12 mouse cellular contexts compared by ENCODE assay signal in the genomic region with DNA sequence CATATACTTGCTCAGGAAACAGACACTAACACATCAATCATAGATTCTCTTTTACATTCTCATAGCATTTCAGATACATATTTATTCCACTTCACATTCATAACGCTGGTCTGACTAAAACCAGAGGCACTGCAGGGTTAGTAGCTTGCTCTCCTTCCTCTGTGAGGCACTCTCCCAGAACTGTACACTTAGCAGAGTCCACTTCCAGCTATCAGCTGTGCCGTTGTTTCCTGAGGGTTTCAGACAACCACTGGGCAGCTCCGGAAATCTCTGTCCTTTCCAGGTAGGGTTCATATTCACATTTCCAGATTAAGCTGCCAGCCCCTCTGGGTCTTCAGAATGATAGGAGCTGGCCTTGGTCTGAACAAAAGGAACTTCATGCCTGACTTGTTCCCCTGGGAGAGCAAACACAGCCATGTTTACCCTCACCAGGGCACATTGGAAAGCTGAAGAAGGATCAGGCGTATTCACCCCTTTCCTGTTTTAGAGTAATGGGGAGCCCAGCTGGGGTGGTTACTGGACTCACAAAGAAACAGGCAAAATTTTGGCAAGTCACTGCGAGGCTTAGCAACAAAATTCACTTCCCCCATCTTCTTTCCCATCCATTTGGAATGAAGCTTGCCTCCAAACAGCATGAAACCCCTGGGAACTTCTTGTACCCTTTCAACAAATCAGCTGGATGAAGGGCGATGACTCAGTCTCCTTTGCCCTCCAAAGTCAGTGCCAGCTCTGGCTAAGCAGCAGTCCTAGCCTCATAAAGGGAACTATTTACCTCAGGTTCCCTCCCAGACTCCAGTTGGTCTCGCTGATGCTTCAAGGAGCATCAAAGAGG.
A peak's percentile ranks its signal among the peaks of the same experiment; 100 is the strongest.
DNase-seq lines count a peak whose midpoint lies in the region; ATAC-seq and TF ChIP-seq lines count a peak whose summit lies in the region.
"Had no signal": no experiment of that assay in that cellular context is flagged by ENCODE, and none has a peak within 500 bp of the region (broad histone marks: within the 10 kb centered on the region; RNA-seq: fewer than 3 reads in every experiment).

No protein-coding gene starts in this region.

- TF ChIP-seq CTCF in forebrain, postnatal 0 days (IDR thresholded peaks at IDR 0.05; ENCODE audit: low read depth): no peak

- no peaks in the 10 kb centered on the region for H3K9me3 ChIP-seq in forebrain, postnatal 0 days (ENCODE audit: low read length)
- H3K9me3 ChIP-seq in midbrain, embryonic 14.5 days (ENCODE audit: control insufficient read depth, low read length): no peaks in the 10 kb centered on the region
- H3K9me3 ChIP-seq: heart, embryonic 10.5 days; intestine, embryonic 15.5 days had no signal

- no peak overlapping the region for H3K27ac ChIP-seq in forebrain, postnatal 0 days (ENCODE audit: low read depth, low read length)
- no peak overlapping the region for H3K27ac ChIP-seq in midbrain, embryonic 14.5 days (replicated peaks; ENCODE audit: low read depth, low read length)
- H3K27ac ChIP-seq: heart, embryonic 10.5 days; intestine, embryonic 15.5 days had no signal

- DNase-seq in layer of hippocampus, adult 11-12 months (ENCODE audit: low spot score): peak; percentile 13
- no peak for DNase-seq in layer of hippocampus, adult 9-10 months (ENCODE audit: low spot score)
- DNase-seq in cerebellum, adult 11 months: peak; percentile 6
- peak; percentile 47 for DNase-seq in forebrain, postnatal 0 days
- peak; percentile 19 for DNase-seq in midbrain, embryonic 14.5 days
- no peak for DNase-seq in embryo, embryonic 9.5 days (ENCODE audit: extremely low spot score)
- DNase-seq in thymus, postnatal 25 days: no peak
- DNase-seq: lung, adult 18-20 months; right cerebral cortex, postnatal 25 days had no signal

- H3K36me3 ChIP-seq in forebrain, postnatal 0 days (ENCODE audit: insufficient read depth): no peaks in the 10 kb centered on the region
- no peaks in the 10 kb centered on the region for H3K36me3 ChIP-seq in midbrain, embryonic 14.5 days (ENCODE audit: control insufficient read depth, insufficient read depth, low read length)
- H3K36me3 ChIP-seq: heart, embryonic 10.5 days; intestine, embryonic 15.5 days had no signal

- no peaks in the 10 kb centered on the region for H3K4me1 ChIP-seq in forebrain, postnatal 0 days (ENCODE audit: insufficient read depth)
- no peaks in the 10 kb centered on the region for H3K4me1 ChIP-seq in midbrain, embryonic 14.5 days (ENCODE audit: control insufficient read depth, insufficient read depth, low read length)
- H3K4me1 ChIP-seq: heart, embryonic 10.5 days; intestine, embryonic 15.5 days had no signal

- H3K27me3 ChIP-seq in forebrain, postnatal 0 days (ENCODE audit: insufficient read depth, low read length): no peaks in the 10 kb centered on the region
- H3K27me3 ChIP-seq in midbrain, embryonic 14.5 days (ENCODE audit: control insufficient read depth, insufficient read depth, low read length): no peaks in the 10 kb centered on the region
- H3K27me3 ChIP-seq: intestine, embryonic 15.5 days had no signal

- no peak overlapping the region for H3K4me3 ChIP-seq in forebrain, postnatal 0 days (ENCODE audit: low read depth, low read length)
- H3K4me3 ChIP-seq in midbrain, embryonic 14.5 days (replicated peaks; ENCODE audit: low read depth, low read length): no peak overlapping the region
- H3K4me3 ChIP-seq: heart, embryonic 10.5 days; intestine, embryonic 15.5 days had no signal

- peak; percentile 82 for ATAC-seq in forebrain, postnatal 0 days
- no peak for ATAC-seq in midbrain, embryonic 14.5 days (ENCODE audit: low FRiP score, low TSS enrichment)
- ATAC-seq: activated CD4-positive, CD25-positive, alpha-beta regulatory T cell, adult 4 months; intestine, embryonic 15.5 days had no signal

- H3K9ac ChIP-seq in forebrain, postnatal 0 days: no peak overlapping the region
- H3K9ac ChIP-seq in midbrain, embryonic 14.5 days (replicated peaks; ENCODE audit: low read length): no peak overlapping the region
- H3K9ac ChIP-seq: intestine, embryonic 15.5 days had no signal

- H3K4me2 ChIP-seq in forebrain, postnatal 0 days (ENCODE audit: low read depth): no peak overlapping the region
- no peak overlapping the region for H3K4me2 ChIP-seq in midbrain, embryonic 14.5 days (ENCODE audit: low read length)
- H3K4me2 ChIP-seq: intestine, embryonic 15.5 days had no signal

- WGBS in forebrain, postnatal 0 days: 46% methylated on average over 7 of the region's 7 CpGs
- 62% methylated on average over 7 of the region's 7 CpGs for WGBS in midbrain, embryonic 14.5 days

Comparison
In these comparisons a context has a peak if more than half of its experiments do, and no peak if none do; other contexts are left out.
1. DNase-seq: peak in layer of hippocampus, adult 11-12 months (single experiment), cerebellum, adult 11 months (single experiment), forebrain, postnatal 0 days (single experiment) and midbrain, embryonic 14.5 days (single experiment); none in layer of hippocampus, adult 9-10 months (single experiment), embryo, embryonic 9.5 days (single experiment) and thymus, postnatal 25 days (single experiment).